11 mouse cellular contexts compared by ENCODE assay signal in genomic region chr3:137827678-137828077, GRCm38 (mm10). TPM values are rescaled to one million over a fixed set of nuclear protein-coding genes. Genes with fewer than 3 reads are reported as not detected.
DNase-seq lines count a peak whose midpoint lies in the region; ATAC-seq and TF ChIP-seq lines count a peak whose summit lies in the region.
"Had no signal": no experiment of that assay in that cellular context is flagged by ENCODE, and none has a peak within 500 bp of the region (broad histone marks: within the 10 kb centered on the region; RNA-seq: fewer than 3 reads in every experiment).

No protein-coding gene starts in this region.

- H3K36me3 ChIP-seq in heart, embryonic 11.5 days (ENCODE audit: control insufficient read depth, insufficient read depth, low read length), result no peaks in the 10 kb centered on the region
- H3K36me3 ChIP-seq in liver, embryonic 14.5 days (replicated peaks; ENCODE audit: control insufficient read depth, insufficient read depth, low read depth), result no peaks in the 10 kb centered on the region
- no peaks in the 10 kb centered on the region for H3K36me3 ChIP-seq in liver, postnatal 0 days (replicated peaks; ENCODE audit: insufficient read depth, low read length)
- no peaks in the 10 kb centered on the region for H3K36me3 ChIP-seq in neural tube, embryonic 11.5 days (ENCODE audit: control insufficient read depth, insufficient read depth, low read length)
- H3K36me3 ChIP-seq: embryonic facial prominence, embryonic 12.5 days had no signal

- H3K4me1 ChIP-seq in heart, embryonic 11.5 days (ENCODE audit: control insufficient read depth, insufficient read depth, low read length), result 0 out of 2 replicates have a peak, but pooled peaks cover 4% of the 10 kb centered on the region
- H3K4me1 ChIP-seq in liver, embryonic 14.5 days (replicated peaks; ENCODE audit: control insufficient read depth in 2 of 2, insufficient read depth in 2 of 2, low read length in 1 of 2), result no peaks in the 10 kb centered on the region
- H3K4me1 ChIP-seq in liver, postnatal 0 days (ENCODE audit: insufficient read depth), result no peaks in the 10 kb centered on the region
- H3K4me1 ChIP-seq in neural tube, embryonic 11.5 days (ENCODE audit: control insufficient read depth, insufficient read depth, low read length), result no peaks in the 10 kb centered on the region; the same call in 1 of the 2 replicates
- H3K4me1 ChIP-seq: embryonic facial prominence, embryonic 12.5 days had no signal

- 30% methylated on average over 11 of the region's 11 CpGs for WGBS in heart, embryonic 11.5 days (ENCODE audit: insufficient replicate concordance)
- WGBS in liver, embryonic 14.5 days (ENCODE audit: insufficient replicate concordance), result 15% methylated on average over 11 of the region's 11 CpGs
- 17% methylated on average over 11 of the region's 11 CpGs for WGBS in liver, postnatal 0 days (ENCODE audit: insufficient replicate concordance)
- 23% methylated on average over 11 of the region's 11 CpGs for whole genome bisulfite sequencing in neural tube, embryonic 11.5 days

- no peak for TF ChIP-seq CTCF in liver, embryonic 14.5 days (IDR thresholded peaks at IDR 0.05; ENCODE audit: low read depth)
- no peak for TF ChIP-seq CTCF in liver, postnatal 0 days (IDR thresholded peaks at IDR 0.05; ENCODE audit: low read depth)

- H3K9me3 ChIP-seq in heart, embryonic 11.5 days (replicated peaks; ENCODE audit: control insufficient read depth, low read length), result no peaks in the 10 kb centered on the region
- no peaks in the 10 kb centered on the region for H3K9me3 ChIP-seq in liver, embryonic 14.5 days (ENCODE audit: control insufficient read depth, low read length)
- H3K9me3 ChIP-seq in liver, postnatal 0 days (ENCODE audit: low read length), result no peaks in the 10 kb centered on the region
- H3K9me3 ChIP-seq in neural tube, embryonic 11.5 days (ENCODE audit: control insufficient read depth, low read length), result no peaks in the 10 kb centered on the region
- H3K9me3 ChIP-seq: embryonic facial prominence, embryonic 12.5 days had no signal

- ATAC-seq in heart, embryonic 11.5 days (replicated peaks; ENCODE audit: insufficient number of reproducible peaks, low FRiP score, low TSS enrichment), result no peak; the same call in 1 of the 2 replicates
- ATAC-seq in liver, embryonic 14.5 days (ENCODE audit: insufficient read depth), result peak; percentile 31; the same call in 1 of the 2 replicates
- ATAC-seq in liver, postnatal 0 days, result no peak
- peak; percentile 69; the same call in 1 of the 2 replicates for ATAC-seq in neural tube, embryonic 11.5 days (ENCODE audit: insufficient read depth, low FRiP score, low TSS enrichment)

- peak overlapping the region; percentile 84 for H3K27ac ChIP-seq in heart, embryonic 11.5 days (ENCODE audit: low read depth, low read length)
- no peak overlapping the region for H3K27ac ChIP-seq in liver, embryonic 14.5 days
- H3K27ac ChIP-seq in liver, postnatal 0 days (ENCODE audit: low read depth), result no peak overlapping the region
- H3K27ac ChIP-seq in neural tube, embryonic 11.5 days (ENCODE audit: low read depth, low read length), result peak overlapping the region; percentile 53
- H3K27ac ChIP-seq: embryonic facial prominence, embryonic 12.5 days had no signal

- intact Hi-C loops in heart, postnatal 25 days (cut with DNase I), result no loop called here

- no peak overlapping the region for H3K9ac ChIP-seq in heart, embryonic 11.5 days (ENCODE audit: low read depth, low read length)
- H3K9ac ChIP-seq in liver, embryonic 14.5 days (replicated peaks), result no peak overlapping the region
- no peak overlapping the region for H3K9ac ChIP-seq in liver, postnatal 0 days (replicated peaks)
- H3K9ac ChIP-seq in neural tube, embryonic 11.5 days (ENCODE audit: low read length), result 0 out of 2 replicates have a peak overlapping the region, but pooled peaks have one; percentile 10
- H3K9ac ChIP-seq: embryonic facial prominence, embryonic 12.5 days had no signal

- no peaks in the 10 kb centered on the region for H3K27me3 ChIP-seq in heart, embryonic 11.5 days (ENCODE audit: control insufficient read depth, insufficient read depth, low read length)
- no peaks in the 10 kb centered on the region for H3K27me3 ChIP-seq in liver, embryonic 14.5 days (ENCODE audit: control insufficient read depth, insufficient read depth, low read length)
- no peaks in the 10 kb centered on the region for H3K27me3 ChIP-seq in liver, postnatal 0 days (ENCODE audit: insufficient read depth, low read length)
- H3K27me3 ChIP-seq in neural tube, embryonic 11.5 days (ENCODE audit: control insufficient read depth, insufficient read depth, low read length), result no peaks in the 10 kb centered on the region
- H3K27me3 ChIP-seq: embryonic facial prominence, embryonic 12.5 days had no signal

- DNase-seq in heart, postnatal 25 days (ENCODE audit: low spot score), result no peak
- no peak for DNase-seq in liver, embryonic 14.5 days (ENCODE audit: low read depth in 3 of 3, low spot score in 3 of 3)
- DNase-seq in liver, postnatal 0 days, result no peak
- peak; percentile 34 for DNase-seq in embryo, embryonic 9.5 days (ENCODE audit: extremely low spot score)
- DNase-seq in neural tube, embryonic 11.5 days (ENCODE audit: low spot score), result peak; percentile 19
- no peak for DNase-seq in left cerebral cortex, adult 18-20 months (ENCODE audit: low spot score in 2 of 2)
- DNase-seq in testis, postnatal 14 days (ENCODE audit: low spot score), result no peak
- DNase-seq: adrenal gland, postnatal 10 days; right cerebral cortex, postnatal 25 days had no signal

- no peak overlapping the region for H3K4me2 ChIP-seq in heart, embryonic 11.5 days
- H3K4me2 ChIP-seq in liver, embryonic 14.5 days (ENCODE audit: low read depth), result no peak overlapping the region
- no peak overlapping the region for H3K4me2 ChIP-seq in liver, postnatal 0 days (ENCODE audit: low read depth, low read length)
- H3K4me2 ChIP-seq in neural tube, embryonic 11.5 days (ENCODE audit: low read depth), result peak overlapping the region; percentile 19; the same call in 1 of the 2 replicates
- H3K4me2 ChIP-seq: embryonic facial prominence, embryonic 12.5 days had no signal

- TF ChIP-seq EP300 in liver, embryonic 14.5 days (IDR thresholded peaks at IDR 0.05; ENCODE audit: low read depth), result no peak
- no peak for TF ChIP-seq EP300 in liver, postnatal 0 days (IDR thresholded peaks at IDR 0.05; ENCODE audit: low read depth)

- H3K4me3 ChIP-seq in heart, embryonic 11.5 days (ENCODE audit: low read depth, low read length), result no peak overlapping the region
- no peak overlapping the region for H3K4me3 ChIP-seq in liver, embryonic 14.5 days (ENCODE audit: insufficient read depth in 1 of 2, low read depth in 2 of 2, low read length in 2 of 2)
- H3K4me3 ChIP-seq in liver, postnatal 0 days (ENCODE audit: low read depth, low read length), result no peak overlapping the region
- no peak overlapping the region for H3K4me3 ChIP-seq in neural tube, embryonic 11.5 days (ENCODE audit: low read depth, low read length)
- H3K4me3 ChIP-seq: embryonic facial prominence, embryonic 12.5 days had no signal

RNA-seq across cellular contexts. Expression of gene H2afz, which starts 36.6 kb away (rescaled TPM):
- polyA plus RNA-seq in heart, embryonic 11.5 days (2014; fragmentation: Nextera tagmentation; extraction: Ambion mirVana), result 1,327 and 1,370 TPM in 2 replicates
- total RNA-seq in heart, postnatal 25 days (2021), result 10 to 100 TPM; 58.3 to 61.6 TPM
- 539 and 784 TPM in 2 replicates for polyA plus RNA-seq in liver, embryonic 14.5 days (2012; rRNA removed)
- polyA plus RNA-seq in liver, embryonic 14.5 days (2014; fragmentation: Nextera tagmentation; extraction: Ambion mirVana), result 1,242 and 1,265 TPM in 2 replicates
- polyA plus RNA-seq in liver, postnatal 0 days (2015; fragmentation: Nextera tagmentation; extraction: Ambion mirVana), result 651 and 676 TPM in 2 replicates
- 2,454 and 2,599 TPM in 2 replicates for polyA plus RNA-seq in neural tube, embryonic 11.5 days (2014; fragmentation: Nextera tagmentation; extraction: Ambion mirVana)
- 100 to 1,000 TPM; 196 to 220 TPM for total RNA-seq in left cerebral cortex, adult 18-20 months (2021)

RNA-seq across cellular contexts. Expression of gene Dnajb14, which starts 39.8 kb away (rescaled TPM):
- 12.7 and 17.2 TPM in 2 replicates for polyA plus RNA-seq in heart, embryonic 11.5 days (2014; fragmentation: Nextera tagmentation; extraction: Ambion mirVana)
- 10 to 100 TPM; 10.7 to 10.8 TPM for total RNA-seq in heart, postnatal 25 days (2021)
- 1.2 and 1.5 TPM in 2 replicates for polyA plus RNA-seq in liver, embryonic 14.5 days (2012; rRNA removed)
- 3.7 and 4.4 TPM in 2 replicates for polyA plus RNA-seq in liver, embryonic 14.5 days (2014; fragmentation: Nextera tagmentation; extraction: Ambion mirVana)
- 6.4 and 6.9 TPM in 2 replicates for polyA plus RNA-seq in liver, postnatal 0 days (2015; fragmentation: Nextera tagmentation; extraction: Ambion mirVana)
- 8.7 and 11.0 TPM in 2 replicates for polyA plus RNA-seq in neural tube, embryonic 11.5 days (2014; fragmentation: Nextera tagmentation; extraction: Ambion mirVana)
- 10 to 100 TPM; 46.0 to 46.1 TPM for total RNA-seq in left cerebral cortex, adult 18-20 months (2021)

Comparison
In these comparisons a context has a peak if more than half of its experiments do, and no peak if none do; other contexts are left out.
1. ATAC-seq: peak in liver, embryonic 14.5 days (single experiment) and neural tube, embryonic 11.5 days (single experiment); none in heart, embryonic 11.5 days (single experiment) and liver, postnatal 0 days (single experiment).
2. H3K27ac ChIP-seq: peak in heart, embryonic 11.5 days (single experiment) and neural tube, embryonic 11.5 days (single experiment); none in liver, embryonic 14.5 days (single experiment) and liver, postnatal 0 days (single experiment).
3. DNase-seq: peak in embryo, embryonic 9.5 days (single experiment) and neural tube, embryonic 11.5 days (single experiment); none in heart, postnatal 25 days (single experiment), liver, embryonic 14.5 days (0 of 3), liver, postnatal 0 days (single experiment), left cerebral cortex, adult 18-20 months (0 of 2) and testis, postnatal 14 days (single experiment).